Mouse (Mus musculus): ENCODE data around the gene Frmd8. TPM values are rescaled to one million over a fixed set of nuclear protein-coding genes. Genes with fewer than 3 reads are reported as not detected.

The Frmd8 gene
- 22.5 and 24.5 TPM in 2 replicates for polyA plus RNA-seq (2012; rRNA removed; ENCODE audit: low replicate concordance)

GRCm38 (mm10) chr19:5874969-5875480, at the start of gene Frmd8:
TSS of gene Frmd8 (minus strand) at chr19:5875274.

GRCm38 (mm10) chr19:5924713-5925093, 49.6 kb upstream of the Frmd8 start, which contains the start of gene Cdc42ep2:
TSS of gene Cdc42ep2 (minus strand) at chr19:5924816.

GRCm38 (mm10) chr19:5913007-5913719, 38.1 kb upstream of the Frmd8 start, which contains the start of gene Dpf2:
TSS of gene Dpf2 (minus strand) at chr19:5913010.

GRCm38 (mm10) chr19:5894002-5894678, 19.1 kb upstream of the Frmd8 start, which contains the start of gene Tigd3:
TSS of gene Tigd3 (minus strand) at chr19:5894149.

GRCm38 (mm10) chr19:5877618-5878361, 2.7 kb upstream of the Frmd8 start, which contains the start of gene Slc25a45:
TSS of gene Slc25a45 (plus strand) at chr19:5877808.

Other genes starting within 250 kb of the Frmd8 start
- 96.7 and 101 TPM in 2 replicates for gene Rela, start 237.8 kb downstream of the Frmd8 start, polyA plus RNA-seq (2012; rRNA removed; ENCODE audit: low replicate concordance)
- gene Sipa1, start 211.6 kb downstream of the Frmd8 start, polyA plus RNA-seq (2012; rRNA removed; ENCODE audit: low replicate concordance): 106 and 108 TPM in 2 replicates
- gene Map3k11, start 186.5 kb downstream of the Frmd8 start, polyA plus RNA-seq (2012; rRNA removed; ENCODE audit: low replicate concordance): 64.7 and 65.5 TPM in 2 replicates
- gene Pcnx3, start 186.4 kb downstream of the Frmd8 start, polyA plus RNA-seq (2012; rRNA removed; ENCODE audit: low replicate concordance): 89.4 and 136 TPM in 2 replicates
- 0.39 TPM in 1 of 2 replicates, not detected in the other for gene Kcnk7, start 170.9 kb downstream of the Frmd8 start, polyA plus RNA-seq (2012; rRNA removed; ENCODE audit: low replicate concordance)
- gene Ehbp1l1, start 149.0 kb downstream of the Frmd8 start, polyA plus RNA-seq (2012; rRNA removed; ENCODE audit: low replicate concordance): 101 and 111 TPM in 2 replicates
- gene Fam89b, start 145.6 kb downstream of the Frmd8 start, polyA plus RNA-seq (2012; rRNA removed; ENCODE audit: low replicate concordance): 211 and 249 TPM in 2 replicates
- 272 and 332 TPM in 2 replicates for gene Ltbp3, start 134.4 kb downstream of the Frmd8 start, polyA plus RNA-seq (2012; rRNA removed; ENCODE audit: low replicate concordance)
- gene Scyl1, start 103.9 kb downstream of the Frmd8 start, polyA plus RNA-seq (2012; rRNA removed; ENCODE audit: low replicate concordance): 144 and 167 TPM in 2 replicates
- 24.1 and 26.7 TPM in 2 replicates for gene Slc25a45, start 2.5 kb upstream of the Frmd8 start, polyA plus RNA-seq (2012; rRNA removed; ENCODE audit: low replicate concordance)
- gene Tigd3, start 18.9 kb upstream of the Frmd8 start, polyA plus RNA-seq (2012; rRNA removed; ENCODE audit: low replicate concordance): 0.33 and 1.0 TPM in 2 replicates
- gene Dpf2, start 37.7 kb upstream of the Frmd8 start, polyA plus RNA-seq (2012; rRNA removed; ENCODE audit: low replicate concordance): 73.6 and 128 TPM in 2 replicates
- 24.5 and 38.9 TPM in 2 replicates for gene Cdc42ep2, start 49.5 kb upstream of the Frmd8 start, polyA plus RNA-seq (2012; rRNA removed; ENCODE audit: low replicate concordance)
- gene Pola2, start 88.9 kb upstream of the Frmd8 start, polyA plus RNA-seq (2012; rRNA removed; ENCODE audit: low replicate concordance): 60.9 and 84.4 TPM in 2 replicates
- gene Slc22a20, start 110.9 kb upstream of the Frmd8 start, polyA plus RNA-seq (2012; rRNA removed; ENCODE audit: low replicate concordance): not detected in 2 replicates
- 42.0 and 72.3 TPM in 2 replicates for gene Capn1, start 140.6 kb upstream of the Frmd8 start, polyA plus RNA-seq (2012; rRNA removed; ENCODE audit: low replicate concordance)
- gene Syvn1, start 171.3 kb upstream of the Frmd8 start, polyA plus RNA-seq (2012; rRNA removed; ENCODE audit: low replicate concordance): 59.3 and 60.1 TPM in 2 replicates
- gene Mrpl49, start 182.5 kb upstream of the Frmd8 start, polyA plus RNA-seq (2012; rRNA removed; ENCODE audit: low replicate concordance): 29.0 and 43.8 TPM in 2 replicates
- 740 and 1,078 TPM in 2 replicates for gene Fau, start 182.6 kb upstream of the Frmd8 start, polyA plus RNA-seq (2012; rRNA removed; ENCODE audit: low replicate concordance)
- 43.0 and 48.9 TPM in 2 replicates for gene Znhit2, start 185.9 kb upstream of the Frmd8 start, polyA plus RNA-seq (2012; rRNA removed; ENCODE audit: low replicate concordance)
- 39.1 and 40.1 TPM in 2 replicates for gene Tm7sf2, start 193.1 kb upstream of the Frmd8 start, polyA plus RNA-seq (2012; rRNA removed; ENCODE audit: low replicate concordance)
- 67.5 and 83.1 TPM in 2 replicates for gene Vps51, start 202.0 kb upstream of the Frmd8 start, polyA plus RNA-seq (2012; rRNA removed; ENCODE audit: low replicate concordance)
- gene Tmem262, start 204.8 kb upstream of the Frmd8 start, polyA plus RNA-seq (2012; rRNA removed; ENCODE audit: low replicate concordance): not detected in 2 replicates
- 0.19 and 0.49 TPM in 2 replicates for gene Gm28374, start 207.0 kb upstream of the Frmd8 start, polyA plus RNA-seq (2012; rRNA removed; ENCODE audit: low replicate concordance)
- 100 and 103 TPM in 2 replicates for gene Zfpl1, start 209.7 kb upstream of the Frmd8 start, polyA plus RNA-seq (2012; rRNA removed; ENCODE audit: low replicate concordance)
- gene Cdca5, start 209.7 kb upstream of the Frmd8 start, polyA plus RNA-seq (2012; rRNA removed; ENCODE audit: low replicate concordance): 0.30 and 4.4 TPM in 2 replicates
- gene AC131692.1, start 219.1 kb upstream of the Frmd8 start, polyA plus RNA-seq (2012; rRNA removed; ENCODE audit: low replicate concordance): not detected in 2 replicates
- gene Naaladl1, start 230.5 kb upstream of the Frmd8 start, polyA plus RNA-seq (2012; rRNA removed; ENCODE audit: low replicate concordance): 0.09 and 0.22 TPM in 2 replicates
- gene Sac3d1, start 243.4 kb upstream of the Frmd8 start, polyA plus RNA-seq (2012; rRNA removed; ENCODE audit: low replicate concordance): 19.6 and 37.2 TPM in 2 replicates

Measured in subcutaneous adipose tissue, adult 2 months (tissue).